Mouse (Mus musculus): ENCODE data around the gene Smox.

Gene Smox

DNA sequence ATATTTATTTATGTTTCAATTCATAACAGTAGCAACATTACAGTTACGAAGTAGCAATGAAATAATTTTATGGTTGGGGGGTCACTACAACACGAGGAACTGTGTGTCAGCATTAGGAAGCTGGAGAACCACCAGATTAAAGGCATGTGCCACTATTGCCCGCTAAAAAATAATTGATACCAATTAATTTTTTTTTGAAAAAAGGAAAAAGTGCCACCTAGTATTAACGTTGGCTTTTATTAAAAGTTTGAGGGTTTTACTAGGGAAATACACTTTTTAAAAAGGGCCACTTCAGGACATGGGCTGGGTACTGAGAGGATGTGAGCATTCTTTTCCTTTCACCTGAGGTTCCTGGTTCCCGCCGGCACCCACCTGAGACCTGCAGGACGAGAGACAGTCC is at the start of gene Smox:
TSS of gene Smox (plus strand) at position 301 of the 400 bp plus-strand sequence.
- TF ChIP-seq GATA4 (IDR thresholded peaks at IDR 0.05; ENCODE audit: insufficient replicate concordance, low read length): no peak

DNA sequence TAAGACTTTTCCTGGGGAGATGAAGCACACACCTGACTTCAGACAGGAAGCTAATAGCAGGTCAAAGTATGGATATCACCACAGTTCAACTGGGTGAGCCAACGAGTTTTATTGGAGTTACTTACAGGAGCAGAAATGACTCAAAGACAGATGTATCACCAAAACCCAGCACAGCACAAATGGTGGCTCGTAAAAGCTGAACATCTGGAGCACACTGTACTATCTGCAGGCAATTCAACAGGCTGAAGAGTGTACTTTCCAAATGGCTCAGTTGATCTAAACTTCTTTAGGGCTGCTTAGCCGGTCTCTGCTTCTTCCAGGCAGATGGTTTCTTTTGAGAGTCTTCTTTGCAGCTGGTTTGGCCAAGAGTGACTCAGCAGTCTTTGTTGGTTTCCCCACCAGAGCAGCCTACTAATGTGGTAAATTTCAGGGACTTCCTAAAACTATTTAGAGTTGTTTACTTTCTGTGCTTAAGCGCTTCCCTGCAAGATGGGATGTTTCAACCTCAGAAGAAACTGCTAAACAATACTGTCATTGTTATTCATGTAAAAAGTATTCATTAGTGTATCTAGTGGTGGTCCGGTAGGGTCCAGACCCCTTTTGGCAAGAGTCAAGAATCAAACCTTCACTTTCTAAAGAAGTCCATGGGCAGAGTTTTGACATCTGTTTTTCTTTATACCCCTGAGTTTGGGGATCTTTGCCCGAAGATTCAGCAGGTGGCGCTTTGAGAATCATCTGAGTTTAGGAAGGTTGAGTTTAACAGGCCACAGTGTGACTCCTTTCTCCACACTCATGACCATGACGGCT is 48.0 kb upstream of the Smox start:
- no peak for TF ChIP-seq GATA4 (IDR thresholded peaks at IDR 0.05; ENCODE audit: insufficient replicate concordance, low read length)

DNA sequence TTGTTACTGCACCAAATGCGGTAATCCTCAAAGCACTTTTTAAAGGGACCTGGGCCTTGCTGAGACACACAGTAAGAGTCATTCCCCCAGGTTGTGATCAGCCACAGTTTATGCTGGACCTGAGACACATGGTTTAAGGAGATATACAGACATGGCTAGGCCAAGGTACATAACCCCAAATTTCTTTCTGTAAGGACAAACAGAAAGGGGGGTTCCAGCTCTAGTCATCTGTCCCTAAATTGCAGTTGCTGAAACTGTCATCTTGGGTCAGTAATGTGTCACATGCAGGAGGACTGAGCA is 47.5 kb upstream of the Smox start:
- no peak for TF ChIP-seq GATA4 (IDR thresholded peaks at IDR 0.05; ENCODE audit: insufficient replicate concordance, low read length)

DNA sequence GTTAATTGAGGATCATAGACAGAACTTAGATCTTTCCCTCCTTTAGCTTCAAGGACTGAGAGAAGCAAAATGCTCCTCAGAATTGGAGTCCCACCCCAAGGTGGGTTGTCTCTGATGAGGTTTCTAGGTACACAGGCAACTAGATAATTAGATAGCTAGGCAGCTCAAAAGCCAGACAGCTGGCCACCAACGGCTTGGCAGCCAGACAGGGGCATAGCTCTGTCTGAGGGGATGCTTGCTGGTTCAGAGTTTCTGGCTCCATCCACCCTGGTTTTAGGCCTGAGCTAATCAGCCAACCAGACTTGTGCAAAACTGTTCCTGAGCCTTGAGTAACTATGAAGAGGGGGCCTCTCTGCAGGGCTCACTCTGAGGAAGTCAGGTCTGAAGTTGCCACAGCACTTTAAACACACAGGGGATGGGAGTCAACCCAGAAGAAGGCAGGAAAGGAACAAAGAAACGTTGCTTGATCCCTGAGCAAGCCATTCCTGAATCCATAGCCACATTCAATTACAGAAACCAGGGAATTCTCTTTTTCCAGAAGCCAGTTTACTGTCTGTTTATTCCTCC is 44.8 kb upstream of the Smox start:
- no peak for TF ChIP-seq GATA4 (IDR thresholded peaks at IDR 0.05; ENCODE audit: insufficient replicate concordance, low read length)

DNA sequence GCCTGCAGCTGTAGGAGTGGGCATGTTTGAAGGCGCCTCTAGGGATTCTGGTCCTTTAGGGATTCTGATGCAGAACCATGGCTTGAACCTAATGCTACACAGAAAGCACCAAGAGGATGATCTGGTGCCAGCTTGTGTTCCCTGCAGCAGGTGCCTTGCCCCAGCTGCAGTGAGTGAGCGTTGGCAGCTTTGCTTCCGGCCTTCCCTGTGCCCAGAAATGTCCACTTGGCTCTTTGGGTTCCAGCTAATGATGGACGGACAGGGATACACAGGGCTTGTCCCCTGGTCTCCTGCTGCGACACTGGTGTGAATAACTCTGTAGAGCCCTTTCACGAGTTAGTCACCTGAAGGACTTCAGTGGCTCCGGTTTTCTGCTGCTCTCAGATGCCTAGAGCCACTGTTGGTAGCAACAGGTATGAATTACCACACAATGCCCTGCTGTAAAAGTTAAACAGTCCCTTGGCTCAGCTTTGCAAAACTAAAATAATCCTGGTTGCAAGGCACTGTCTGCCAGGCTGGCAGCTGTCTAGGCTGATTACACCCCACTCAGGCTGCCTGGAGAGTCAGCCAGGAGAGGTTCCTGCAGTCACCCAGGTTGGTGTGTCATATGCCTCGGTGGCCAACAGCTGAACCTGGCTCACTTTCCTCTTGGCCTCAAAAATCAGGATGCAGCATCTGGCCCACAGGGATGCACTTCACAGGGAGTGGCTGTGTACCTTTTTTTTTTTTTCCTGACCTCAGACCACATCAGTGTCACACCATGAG is 43.5 kb upstream of the Smox start:
- TF ChIP-seq GATA4 (IDR thresholded peaks at IDR 0.05; ENCODE audit: insufficient replicate concordance, low read length): no peak

DNA sequence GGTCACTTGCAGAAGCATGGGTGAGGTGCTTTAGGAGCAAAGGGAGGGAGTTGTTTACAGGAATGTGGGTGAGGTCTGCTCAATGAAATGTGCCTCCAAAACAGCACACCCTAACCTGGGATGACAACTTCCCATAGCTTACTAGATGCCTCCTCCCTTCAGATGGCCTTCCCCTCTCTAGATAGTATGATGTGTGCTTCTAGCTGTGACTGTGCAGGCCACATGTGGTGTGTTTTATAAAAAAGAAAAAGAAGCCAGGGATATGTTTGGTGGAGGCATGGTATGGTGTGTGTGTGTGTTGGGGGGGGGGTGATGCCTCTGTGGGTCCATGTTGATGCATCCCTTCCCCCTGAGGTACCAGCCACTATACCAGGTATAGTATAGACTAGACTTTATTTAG is 42.9 kb upstream of the Smox start:
- no peak for TF ChIP-seq GATA4 (IDR thresholded peaks at IDR 0.05; ENCODE audit: insufficient replicate concordance, low read length)

DNA sequence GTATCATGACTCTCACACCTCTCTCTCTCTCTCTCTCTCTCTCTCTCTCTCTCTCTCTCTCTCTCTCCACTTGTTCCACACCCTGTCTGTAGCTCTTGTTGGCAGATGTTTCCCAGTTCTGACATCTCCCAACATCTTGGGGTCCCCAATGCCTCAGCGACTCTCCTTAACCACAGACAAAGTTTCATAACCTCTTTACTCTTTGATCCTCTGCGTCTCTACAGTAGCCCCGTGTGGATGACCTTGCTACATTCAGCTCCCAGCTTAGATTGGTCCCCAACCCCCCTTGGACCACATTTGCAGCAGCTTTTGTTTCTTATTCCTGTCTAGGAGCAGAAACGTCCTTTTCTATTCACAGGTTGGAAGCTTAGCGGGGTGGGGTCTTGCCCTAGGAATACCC is 41.6 kb upstream of the Smox start:
- TF ChIP-seq GATA4 (IDR thresholded peaks at IDR 0.05; ENCODE audit: insufficient replicate concordance, low read length): no peak

DNA sequence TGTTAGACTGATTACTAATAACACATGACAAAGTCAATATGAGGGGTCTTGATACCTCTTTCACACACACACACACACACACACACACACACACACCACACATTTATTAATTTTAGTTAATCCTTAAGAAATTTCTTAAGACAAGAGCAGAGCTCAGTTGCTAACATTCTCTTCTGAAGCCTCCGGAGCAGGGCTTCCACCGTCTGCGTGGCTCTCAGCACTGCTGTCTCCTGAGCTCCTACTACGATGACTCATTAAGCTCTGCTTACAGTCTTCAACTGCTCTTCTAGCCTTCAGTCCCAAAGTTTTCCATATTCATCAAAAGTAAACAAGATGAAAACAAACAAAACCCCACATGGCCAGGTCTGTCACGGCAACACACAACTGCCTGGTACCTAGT is 40.8 kb upstream of the Smox start:
- no peak for TF ChIP-seq GATA4 (IDR thresholded peaks at IDR 0.05; ENCODE audit: insufficient replicate concordance, low read length)

DNA sequence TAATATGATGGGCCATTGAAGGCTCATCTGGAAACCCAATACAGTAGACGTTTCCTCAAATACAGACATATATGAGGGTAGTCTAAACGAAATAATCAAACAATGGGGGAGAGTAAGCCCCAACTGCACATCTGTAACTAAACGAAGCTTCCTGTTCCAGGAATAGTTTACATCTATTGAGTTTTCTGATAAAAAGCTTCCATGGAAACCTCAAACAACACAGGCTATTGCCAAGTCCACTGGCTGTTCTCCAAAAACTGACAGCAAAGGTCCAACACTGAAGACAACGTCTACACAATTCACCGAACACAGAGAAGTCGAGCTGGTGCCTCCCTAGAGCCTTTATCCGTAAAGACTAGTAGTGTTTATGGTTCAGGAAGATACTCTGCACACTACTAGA is 33.6 kb upstream of the Smox start:
- no peak for TF ChIP-seq GATA4 (IDR thresholded peaks at IDR 0.05; ENCODE audit: insufficient replicate concordance, low read length)

DNA sequence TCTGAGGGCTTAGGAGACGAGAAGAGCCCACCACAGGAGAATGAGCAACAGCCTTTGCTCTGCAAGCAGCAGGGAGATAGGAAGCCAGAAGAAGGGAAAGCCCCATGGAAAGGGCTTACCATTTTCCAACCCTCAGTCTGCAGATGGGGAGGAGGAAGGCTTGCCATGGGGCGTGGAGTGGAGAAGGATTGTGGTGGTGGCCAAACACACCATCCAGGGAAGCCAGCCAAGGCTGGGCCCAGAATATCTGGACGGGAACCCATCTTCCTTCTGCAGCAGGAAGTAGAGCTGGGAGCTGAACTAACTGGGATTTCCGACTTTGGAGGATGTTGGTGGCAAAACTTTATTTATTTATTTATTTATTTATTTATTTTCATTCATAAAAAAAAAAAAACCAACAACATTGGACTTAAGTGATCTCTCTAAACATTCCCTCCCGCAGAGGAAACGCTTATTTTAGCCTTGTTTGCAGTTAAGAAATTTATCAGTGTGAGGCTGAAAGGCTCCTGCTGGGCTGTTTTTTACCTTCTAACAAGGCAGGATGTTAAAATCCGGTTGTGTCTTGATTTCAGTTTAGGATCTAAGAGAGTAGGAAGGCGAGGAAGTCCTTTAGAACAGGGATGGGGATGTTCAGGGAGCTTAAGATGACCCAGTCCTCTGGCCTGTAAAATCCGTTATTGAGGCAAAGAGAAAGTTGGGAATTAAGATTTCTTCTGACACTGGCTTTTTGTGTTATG is 30.2 kb upstream of the Smox start:
- no peak for TF ChIP-seq GATA4 (IDR thresholded peaks at IDR 0.05; ENCODE audit: insufficient replicate concordance, low read length)

DNA sequence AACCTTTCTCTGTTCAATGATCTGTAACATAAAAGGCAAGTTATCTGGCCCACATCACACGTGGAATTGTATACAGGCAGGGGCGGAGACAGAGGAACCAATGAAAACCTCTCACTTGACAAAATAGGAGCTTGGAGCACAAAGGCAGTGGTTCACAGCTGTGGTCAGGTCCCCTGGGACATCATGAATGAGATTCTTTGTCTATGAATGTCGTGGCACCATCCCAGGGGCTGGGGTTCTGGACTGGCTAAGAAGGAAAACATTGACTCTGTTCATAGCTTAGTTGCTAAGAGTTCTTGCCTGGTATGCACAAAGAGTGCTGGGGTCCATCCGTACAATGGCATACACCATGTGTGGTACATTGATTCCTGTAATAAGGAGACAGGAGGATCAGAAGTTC is 28.3 kb upstream of the Smox start:
- no peak for TF ChIP-seq GATA4 (IDR thresholded peaks at IDR 0.05; ENCODE audit: insufficient replicate concordance, low read length)

DNA sequence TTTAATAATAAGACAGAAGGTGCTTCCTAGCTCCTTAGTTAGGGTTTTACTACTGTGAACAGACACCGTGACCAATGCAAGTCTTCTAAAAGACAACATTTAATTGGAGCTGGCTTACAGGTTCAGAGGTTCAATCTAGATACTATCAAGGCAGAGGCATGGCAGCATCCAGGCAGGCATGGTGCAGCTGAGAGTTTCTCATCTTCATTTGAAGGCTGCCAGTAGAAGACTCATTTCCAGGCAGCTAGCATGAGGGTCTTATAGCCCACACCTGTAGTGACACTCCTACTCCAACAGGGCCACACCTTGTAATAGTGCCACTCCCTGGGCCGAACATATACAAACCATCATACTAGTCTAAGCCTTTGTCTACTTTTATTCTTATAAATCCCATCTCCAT is 27.1 kb upstream of the Smox start:
- no peak for TF ChIP-seq GATA4 (IDR thresholded peaks at IDR 0.05; ENCODE audit: insufficient replicate concordance, low read length)

DNA sequence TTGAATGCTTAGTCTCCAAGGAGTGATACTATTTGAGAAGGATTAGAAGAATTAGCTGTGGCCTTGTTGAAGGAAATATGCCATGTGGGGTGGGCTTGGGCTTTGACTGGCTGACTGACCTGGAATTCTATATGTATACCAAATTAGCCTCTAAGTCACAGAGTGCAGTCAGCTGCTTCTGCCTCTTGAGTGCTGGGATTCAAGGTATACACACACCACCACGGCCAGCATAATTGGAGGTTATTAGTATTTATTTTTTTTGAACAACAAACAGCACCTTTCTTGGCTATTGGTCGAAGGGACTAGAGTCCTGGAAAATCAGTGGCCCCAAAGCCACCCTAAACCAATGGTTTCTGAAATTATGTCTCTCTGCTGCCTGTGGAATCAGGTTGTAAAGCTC is 24.6 kb upstream of the Smox start:
- no peak for TF ChIP-seq GATA4 (IDR thresholded peaks at IDR 0.05; ENCODE audit: insufficient replicate concordance, low read length)

DNA sequence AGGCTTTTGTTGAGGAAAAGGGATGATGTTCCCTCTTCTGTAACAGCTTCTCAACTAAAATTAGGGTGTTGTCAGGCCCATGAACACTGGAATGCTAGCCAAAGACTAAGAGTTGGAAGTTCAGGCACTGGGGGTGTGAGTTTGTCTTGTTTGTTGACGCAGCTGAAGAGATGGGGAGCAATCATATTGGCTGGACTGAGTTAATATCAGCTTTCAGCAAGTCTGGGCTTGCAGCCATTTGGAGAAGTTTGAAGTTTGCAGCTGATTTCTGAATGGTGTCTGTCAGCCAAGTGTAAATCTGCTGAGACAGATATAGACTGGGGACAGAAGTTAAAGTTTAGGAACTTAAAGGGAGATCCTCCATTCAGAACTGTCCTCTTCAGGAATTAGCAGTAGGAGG is 21.4 kb upstream of the Smox start:
- no peak for TF ChIP-seq GATA4 (IDR thresholded peaks at IDR 0.05; ENCODE audit: insufficient replicate concordance, low read length)

DNA sequence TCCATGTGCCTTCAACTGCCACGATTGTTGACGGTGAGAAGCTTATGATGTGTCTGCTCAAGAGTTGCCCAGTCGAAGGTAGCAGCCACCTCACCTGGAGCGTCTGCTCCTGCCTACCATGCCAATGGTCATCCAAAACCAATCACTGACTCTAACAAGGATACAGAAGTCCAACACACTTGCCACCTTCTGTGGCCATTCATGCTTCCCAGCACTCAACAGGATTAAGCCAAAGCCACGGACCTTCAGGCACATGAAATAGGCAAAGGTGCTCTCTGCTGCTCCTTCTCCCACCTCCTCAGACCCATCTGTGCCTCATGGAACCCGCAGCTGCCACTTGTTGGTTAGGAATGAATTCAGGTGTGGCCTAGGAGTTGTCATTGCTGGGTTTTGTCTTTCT is 17.5 kb upstream of the Smox start:
- TF ChIP-seq GATA4 (IDR thresholded peaks at IDR 0.05; ENCODE audit: insufficient replicate concordance, low read length): no peak

DNA sequence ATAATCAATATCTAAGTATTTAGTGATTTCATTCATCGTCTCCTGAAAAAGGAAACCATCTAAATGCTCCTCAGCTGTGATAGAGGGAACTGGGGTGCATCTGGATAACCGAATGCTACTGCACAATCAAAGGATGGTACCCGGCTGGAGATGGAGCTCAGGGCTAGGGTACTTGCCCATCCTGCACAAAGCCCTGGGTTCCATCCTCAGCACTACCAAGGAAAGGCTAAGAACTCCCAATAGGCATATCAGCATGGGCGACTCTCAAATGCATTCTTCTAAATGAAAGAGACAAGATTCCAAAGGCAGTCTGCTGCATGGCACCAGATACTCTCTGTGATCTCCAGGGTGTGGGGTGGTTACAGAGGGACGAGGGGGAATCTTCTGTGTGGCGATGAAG is 13.4 kb upstream of the Smox start:
- TF ChIP-seq GATA4 (IDR thresholded peaks at IDR 0.05; ENCODE audit: insufficient replicate concordance, low read length): no peak

Data from liver, adult (tissue).